Mouse (Mus musculus) small intestine, adult 2 months (tissue): Measurements from ENCODE around the gene Ceacam20. TPM values are rescaled to one million over a fixed set of nuclear protein-coding genes. Genes with fewer than 3 reads are reported as not detected.

Experiments
- H3K27ac ChIP-seq: fragments of 200-500 bp; 2 replicates; pipeline ENCODE4 v1.5.1; 2012; ENCODE audit warnings: low read depth, low read length, control low read depth, inconsistent platforms; ENCODE audit not compliant: insufficient read depth
- H3K27me3 ChIP-seq: fragments of 200-500 bp; 2 replicates; pipeline ENCODE4 v1.6.1; 2012; ENCODE audit warnings: mild to moderate bottlenecking, moderate library complexity, low read length, inconsistent platforms; ENCODE audit not compliant: control insufficient read depth, insufficient read depth
- H3K36me3 ChIP-seq: fragments of 200-500 bp; 2 replicates; pipeline ENCODE4 v1.6.1; 2012; ENCODE audit warnings: mild to moderate bottlenecking, low read length, control low read depth, inconsistent platforms; ENCODE audit not compliant: control insufficient read depth, insufficient read depth
- H3K4me1 ChIP-seq: fragments of 200-500 bp; 2 replicates; pipeline ENCODE4 v1.6.1; 2012; ENCODE audit warnings: low read length, inconsistent platforms, mixed read lengths; ENCODE audit not compliant: control insufficient read depth, insufficient read depth, insufficient read length
- H3K4me3 ChIP-seq: fragments of 200-500 bp; 2 replicates; pipeline ENCODE4 v1.5.1; 2012; ENCODE audit warnings: low read depth, mild to moderate bottlenecking, control low read depth, inconsistent platforms, low read length, moderate library complexity
- CTCF ChIP-seq: fragments of 200-500 bp; IDR thresholded peaks from 2 replicates; pipeline ENCODE4 v1.5.1; 2012; ENCODE audit warnings: low read depth, mild to moderate bottlenecking, control low read depth, inconsistent platforms, low read length, moderate library complexity, mixed read lengths; ENCODE audit not compliant: insufficient replicate concordance, insufficient read length; ENCODE audit errors: extremely low read depth
- POLR2A ChIP-seq: fragments of 200-500 bp; IDR thresholded peaks from 2 replicates; pipeline ENCODE4 v1.6.1; 2012; ENCODE audit warnings: low read depth, mild to moderate bottlenecking, control low read depth, inconsistent platforms, low read length, moderate library complexity
- WGBS: fragments of 180-500 bp; shearing (Covaris S2); methylation state at CpG from one replicate; pipeline ENCODE4 v1.1.7; 2018; 5-methylcytosine and 5-hydroxymethylcytosine counted together
- polyA plus RNA-seq: library from polyadenylated mRNA; depleted of rRNA; stranded (reverse); fragments of >200 nt; gene quantifications from 2 replicates; pipeline ENCODE4 v1.2.3, GENCODE M21; 2012

Ceacam20 gene
- polyA plus RNA-seq, 1 experiment = 179 TPM

GRCm38 (mm10) chr7:19937229-19937821, 27.9 kb upstream of the Ceacam20 start:
- Histone ChIP-seq H3K27me3 (no peaks in the 10 kb centered on the region), H3K4me1 (peaks cover 6% of the 10 kb centered on the region), H3K4me3 (no peak overlapping the region), H3K27ac (no peak overlapping the region), H3K36me3 (peaks cover 13% of the 10 kb centered on the region)
- WGBS = 84% methylated on average over 11 of the region's 11 CpGs
- TF ChIP-seq POLR2A = no peak
- no peak for TF ChIP-seq CTCF

GRCm38 (mm10) chr7:19939555-19940235, 25.5 kb upstream of the Ceacam20 start:
- Histone ChIP-seq H3K36me3 (peaks cover 17% of the 10 kb centered on the region), H3K4me3 (no peak overlapping the region), H3K27ac (no peak overlapping the region; the same call in 1 of the 2 replicates), H3K4me1 (peaks cover 3% of the 10 kb centered on the region; the same call in 1 of the 2 replicates), H3K27me3 (no peaks in the 10 kb centered on the region)
- no peak for TF ChIP-seq POLR2A
- TF ChIP-seq CTCF = no peak
- WGBS = 30% methylated on average over 12 of the region's 12 CpGs

- Histone ChIP-seq H3K36me3 (peaks cover 17% of the 10 kb centered on the region), H3K27ac (peak overlapping the region; percentile 42; the same call in 1 of the 2 replicates), H3K4me3 (no peak overlapping the region), H3K4me1 (peaks cover 2% of the 10 kb centered on the region; the same call in 1 of the 2 replicates), H3K27me3 (no peaks in the 10 kb centered on the region)
- 4% methylated on average over 5 of the region's 6 CpGs for WGBS
- TF ChIP-seq CTCF (no peak), POLR2A (no peak)
These were observed 25.0 kb upstream of the Ceacam20 start for GRCm38 (mm10) chr7:19940256-19940655.

GRCm38 (mm10) chr7:19944709-19945108, 20.5 kb upstream of the Ceacam20 start:
- Histone ChIP-seq H3K27ac (no peak overlapping the region), H3K36me3 (peaks cover 12% of the 10 kb centered on the region)
- 93% methylated on average over 8 of the region's 8 CpGs for WGBS

GRCm38 (mm10) chr7:19945201-19945600, 20.0 kb upstream of the Ceacam20 start:
- WGBS = 60% methylated on average over 5 of the region's 5 CpGs
- Histone ChIP-seq H3K4me1 (peaks cover 16% of the 10 kb centered on the region; the same call in 1 of the 2 replicates), H3K4me3 (no peak overlapping the region), H3K27ac (no peak overlapping the region), H3K36me3 (peaks cover 10% of the 10 kb centered on the region), H3K27me3 (no peaks in the 10 kb centered on the region)
- TF ChIP-seq CTCF (no peak), POLR2A (no peak)

More at GRCm38 (mm10) chr7:19944709-19945108, 20.5 kb upstream of the Ceacam20 start:
- TF ChIP-seq CTCF = no peak
- no peak for TF ChIP-seq POLR2A
- no peaks in the 10 kb centered on the region for H3K27me3 ChIP-seq
- no peak overlapping the region for H3K4me3 ChIP-seq
- H3K4me1 ChIP-seq = peaks cover 16% of the 10 kb centered on the region; the same call in 1 of the 2 replicates

- Histone ChIP-seq H3K4me3 (no peak overlapping the region), H3K36me3 (peaks cover 10% of the 10 kb centered on the region), H3K27me3 (no peaks in the 10 kb centered on the region), H3K4me1 (peaks cover 16% of the 10 kb centered on the region; the same call in 1 of the 2 replicates), H3K27ac (peak overlapping the region; percentile 65)
- TF ChIP-seq POLR2A = no peak
- TF ChIP-seq CTCF = no peak
- WGBS = 33% methylated on average over 13 of the region's 13 CpGs
These were observed 19.2 kb upstream of the Ceacam20 start for GRCm38 (mm10) chr7:19945821-19946515.

- Histone ChIP-seq H3K4me3 (peak overlapping the region; percentile 48), H3K36me3 (peaks cover 4% of the 10 kb centered on the region), H3K27me3 (no peaks in the 10 kb centered on the region), H3K27ac (no peak overlapping the region), H3K4me1 (peaks cover 36% of the 10 kb centered on the region)
- 89% methylated on average over 12 of the region's 12 CpGs for WGBS
- no peak for TF ChIP-seq CTCF
These were observed 16.3 kb upstream of the Ceacam20 start for GRCm38 (mm10) chr7:19948956-19949355.
